Mouse (Mus musculus) neural tube, embryonic 12.5 days (tissue): Measurements from ENCODE around the gene Selenoh. TPM values are rescaled to one million over a fixed set of nuclear protein-coding genes. Genes with fewer than 3 reads are reported as not detected.

Source experiments
- ATAC-seq: fragments of 200-750 bp; cut with Nextera tagmentation; 2 replicates; pipeline ENCODE4 v1.8.0; 2017; ENCODE audit warnings: low read depth, mild to moderate bottlenecking, moderate TSS enrichment, moderate library complexity; ENCODE audit not compliant: low FRiP score
- H3K27ac ChIP-seq: fragments of 300-500 bp; sonication (generic); 2 replicates; pipeline ENCODE4 v1.5.1; 2016
- H3K27me3 ChIP-seq: fragments of 300-500 bp; sonication (generic); replicated peaks from 2 replicates; pipeline ENCODE4 v1.6.1; 2016; ENCODE audit warnings: mild to moderate bottlenecking
- H3K36me3 ChIP-seq: fragments of 300-500 bp; sonication (generic); 2 replicates; pipeline ENCODE4 v1.6.1; 2016; ENCODE audit warnings: mild to moderate bottlenecking
- H3K4me1 ChIP-seq: fragments of 300-500 bp; sonication (generic); 2 replicates; pipeline ENCODE4 v1.6.1; 2016
- H3K4me2 ChIP-seq: fragments of 300-500 bp; sonication (generic); replicated peaks from 2 replicates; pipeline ENCODE4 v1.6.1; 2016; ENCODE audit warnings: mild to moderate bottlenecking
- H3K4me3 ChIP-seq: fragments of 300-500 bp; sonication (generic); 2 replicates; pipeline ENCODE4 v1.5.1; 2016
- H3K9ac ChIP-seq: fragments of 300-500 bp; sonication (generic); 2 replicates; pipeline ENCODE4 v1.6.1; 2016; ENCODE audit warnings: mild to moderate bottlenecking
- H3K9me3 ChIP-seq: fragments of 300-500 bp; sonication (generic); 2 replicates; pipeline ENCODE4 v1.6.1; 2016; ENCODE audit warnings: mild to moderate bottlenecking
- WGBS: fragments of 180-500 bp; shearing (Covaris S2); methylation state at CpG from one replicate; pipeline ENCODE4 v1.1.7; 2016; 5-methylcytosine and 5-hydroxymethylcytosine counted together
- polyA plus RNA-seq: library from polyadenylated mRNA; unstranded; fragments of >200 nt; fragmentation: Nextera tagmentation; extraction: Ambion mirVana; gene quantifications from 2 replicates; pipeline ENCODE4 v1.2.1, GENCODE M21; 2016

Gene Selenoh
- polyA plus RNA-seq, 1 experiment from 2014 or later = 306 TPM

GRCm38 (mm10) chr2:84637452-84638165 is 33.0 kb downstream of the Selenoh start:
- H3K9me3 ChIP-seq = no peaks in the 10 kb centered on the region
- peaks cover 48% of the 10 kb centered on the region for H3K4me1 ChIP-seq
- H3K4me2 ChIP-seq = peak overlapping the region; percentile 18; the same call in 1 of the 2 replicates
- no peaks in the 10 kb centered on the region for H3K36me3 ChIP-seq
- 38% methylated on average over 7 of the region's 7 CpGs for WGBS
- H3K27ac ChIP-seq = no peak overlapping the region
- H3K9ac ChIP-seq = no peak overlapping the region
- H3K27me3 ChIP-seq = no peaks in the 10 kb centered on the region
- ATAC-seq = no peak
- no peak overlapping the region for H3K4me3 ChIP-seq

- Histone ChIP-seq H3K4me2 (peak overlapping the region; percentile 37), H3K4me1 (peaks cover 48% of the 10 kb centered on the region)
These were observed 34.3 kb downstream of the Selenoh start for GRCm38 (mm10) chr2:84636231-84636741.

GRCm38 (mm10) chr2:84635611-84636010 is 35.0 kb downstream of the Selenoh start:
- Histone ChIP-seq H3K27me3 (no peaks in the 10 kb centered on the region), H3K4me2 (peak overlapping the region; percentile 37), H3K4me3 (no peak overlapping the region), H3K9me3 (no peaks in the 10 kb centered on the region), H3K27ac (peak overlapping the region; percentile 61), H3K9ac (peak overlapping the region; percentile 35; the same call in 1 of the 2 replicates), H3K36me3 (no peaks in the 10 kb centered on the region), H3K4me1 (peaks cover 48% of the 10 kb centered on the region)
- ATAC-seq = peak; percentile 88
- 3% methylated on average over 2 of the region's 2 CpGs for WGBS

More at GRCm38 (mm10) chr2:84636231-84636741, 34.3 kb downstream of the Selenoh start:
- Histone ChIP-seq H3K9ac (no peak overlapping the region), H3K27ac (peak overlapping the region; percentile 61), H3K9me3 (no peaks in the 10 kb centered on the region), H3K4me3 (no peak overlapping the region), H3K27me3 (no peaks in the 10 kb centered on the region), H3K36me3 (no peaks in the 10 kb centered on the region)
- peak; percentile 9; the same call in 1 of the 2 replicates for ATAC-seq
- WGBS = 12% methylated on average over 8 of the region's 8 CpGs

DNA sequence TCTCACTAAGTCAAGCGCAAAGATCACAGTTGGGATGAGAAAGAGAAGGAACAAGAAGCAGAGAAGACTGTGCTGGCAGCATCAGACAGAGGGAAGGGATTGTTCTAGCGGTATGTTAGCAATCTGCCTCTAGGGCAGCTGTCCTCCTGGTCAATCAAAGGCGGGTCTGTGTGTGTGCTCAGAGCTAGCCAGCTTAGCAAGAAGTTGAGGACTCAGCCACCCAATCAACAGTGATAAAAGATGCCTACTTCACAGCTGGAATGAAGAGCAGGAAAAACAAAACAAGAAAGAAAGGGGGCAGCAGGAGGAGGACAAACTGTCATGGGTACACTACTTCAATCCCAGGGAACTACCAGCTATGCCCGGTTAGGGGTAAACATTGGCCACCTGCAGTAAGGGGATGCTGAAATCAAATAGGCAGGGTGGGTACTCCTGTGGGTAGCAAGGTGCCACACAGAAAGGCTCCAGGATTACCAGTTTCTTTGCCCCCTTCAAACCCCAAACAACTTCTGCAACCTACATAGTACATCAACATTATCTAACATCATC is 35.6 kb downstream of the Selenoh start:
- Histone ChIP-seq H3K4me3 (no peak overlapping the region), H3K27me3 (no peaks in the 10 kb centered on the region), H3K27ac (peak overlapping the region; percentile 61), H3K4me1 (peaks cover 48% of the 10 kb centered on the region), H3K36me3 (no peaks in the 10 kb centered on the region), H3K4me2 (peak overlapping the region; percentile 37), H3K9me3 (no peaks in the 10 kb centered on the region), H3K9ac (no peak overlapping the region; the same call in 1 of the 2 replicates)
- peak; percentile 42; the same call in 1 of the 2 replicates for ATAC-seq
- 35% methylated on average over 4 of the region's 4 CpGs for WGBS

DNA sequence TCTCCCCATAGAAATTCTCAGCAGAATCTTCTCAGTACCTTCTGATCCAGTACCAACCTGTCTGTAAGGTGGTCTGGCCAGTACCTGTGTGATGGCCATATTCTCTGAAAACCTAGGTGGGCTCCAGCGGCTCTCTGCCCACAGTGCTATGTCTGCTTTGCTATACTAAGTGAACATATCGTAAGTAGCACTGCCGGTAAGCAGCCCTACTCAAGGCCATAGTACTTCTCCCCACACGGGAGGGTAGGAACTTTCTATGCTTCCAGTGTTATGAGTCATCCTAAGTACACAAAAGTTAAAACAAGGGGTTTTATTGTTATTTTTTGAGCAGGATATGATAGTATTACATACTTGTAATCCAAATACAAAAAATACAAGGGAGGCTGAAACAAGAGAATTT is 36.6 kb downstream of the Selenoh start:
- ATAC-seq = no peak
- Histone ChIP-seq H3K4me3 (no peak overlapping the region), H3K9ac (no peak overlapping the region), H3K4me1 (peaks cover 45% of the 10 kb centered on the region), H3K36me3 (no peaks in the 10 kb centered on the region), H3K4me2 (0 out of 2 replicates have a peak overlapping the region, but pooled peaks have one; percentile 7), H3K27ac (no peak overlapping the region), H3K27me3 (no peaks in the 10 kb centered on the region), H3K9me3 (no peaks in the 10 kb centered on the region)
- WGBS = 84% methylated on average over 4 of the region's 4 CpGs

GRCm38 (mm10) chr2:84632999-84633398 is 37.6 kb downstream of the Selenoh start:
- ATAC-seq = no peak
- H3K4me1 ChIP-seq = peaks cover 35% of the 10 kb centered on the region

DNA sequence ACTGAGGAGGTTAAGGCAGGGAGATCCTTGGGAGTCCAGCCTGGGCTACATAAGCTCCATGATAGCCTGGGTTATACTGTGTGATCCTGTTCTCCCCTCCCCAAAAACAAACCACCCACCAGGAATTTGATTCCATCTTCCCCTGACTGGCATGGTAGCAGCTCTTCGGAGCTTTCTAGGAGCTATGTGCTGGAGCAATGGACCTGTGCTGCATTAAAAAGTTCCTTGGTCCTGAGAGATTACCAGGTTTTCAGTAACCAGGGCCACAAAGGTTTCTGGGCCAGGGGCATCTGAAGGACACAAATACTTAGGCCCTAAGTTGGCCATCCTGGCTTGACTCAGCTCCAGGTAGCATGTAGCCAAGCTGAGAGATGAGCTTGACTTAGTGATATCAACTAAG is 38.6 kb downstream of the Selenoh start:
- 93% methylated on average over 1 of the region's 1 CpGs for WGBS
- no peak for ATAC-seq
- no peaks in the 10 kb centered on the region for H3K27me3 ChIP-seq

More at GRCm38 (mm10) chr2:84632999-84633398, 37.6 kb downstream of the Selenoh start:
- no peaks in the 10 kb centered on the region for H3K27me3 ChIP-seq
- 12% methylated on average over 3 of the region's 3 CpGs for WGBS
- no peaks in the 10 kb centered on the region for H3K9me3 ChIP-seq
- no peak overlapping the region for H3K4me3 ChIP-seq
- H3K36me3 ChIP-seq = no peaks in the 10 kb centered on the region
- H3K27ac ChIP-seq = no peak overlapping the region
- H3K9ac ChIP-seq = no peak overlapping the region
- H3K4me2 ChIP-seq = no peak overlapping the region

GRCm38 (mm10) chr2:84627036-84627435 is 43.5 kb downstream of the Selenoh start:
- ATAC-seq = no peak
- H3K9me3 ChIP-seq = no peaks in the 10 kb centered on the region
- no peaks in the 10 kb centered on the region for H3K27me3 ChIP-seq
- no peaks in the 10 kb centered on the region for H3K4me1 ChIP-seq
- WGBS = 32% methylated on average over 3 of the region's 3 CpGs
- no peak overlapping the region for H3K27ac ChIP-seq
- H3K4me3 ChIP-seq = no peak overlapping the region
- H3K36me3 ChIP-seq = peaks cover 4% of the 10 kb centered on the region; the same call in 1 of the 2 replicates
- no peak overlapping the region for H3K4me2 ChIP-seq
- H3K9ac ChIP-seq = no peak overlapping the region

More for the DNA sequence above, 38.6 kb downstream of the Selenoh start:
- Histone ChIP-seq H3K4me1 (peaks cover 31% of the 10 kb centered on the region), H3K4me2 (no peak overlapping the region), H3K36me3 (no peaks in the 10 kb centered on the region), H3K9me3 (no peaks in the 10 kb centered on the region), H3K4me3 (no peak overlapping the region), H3K27ac (no peak overlapping the region), H3K9ac (no peak overlapping the region)

DNA sequence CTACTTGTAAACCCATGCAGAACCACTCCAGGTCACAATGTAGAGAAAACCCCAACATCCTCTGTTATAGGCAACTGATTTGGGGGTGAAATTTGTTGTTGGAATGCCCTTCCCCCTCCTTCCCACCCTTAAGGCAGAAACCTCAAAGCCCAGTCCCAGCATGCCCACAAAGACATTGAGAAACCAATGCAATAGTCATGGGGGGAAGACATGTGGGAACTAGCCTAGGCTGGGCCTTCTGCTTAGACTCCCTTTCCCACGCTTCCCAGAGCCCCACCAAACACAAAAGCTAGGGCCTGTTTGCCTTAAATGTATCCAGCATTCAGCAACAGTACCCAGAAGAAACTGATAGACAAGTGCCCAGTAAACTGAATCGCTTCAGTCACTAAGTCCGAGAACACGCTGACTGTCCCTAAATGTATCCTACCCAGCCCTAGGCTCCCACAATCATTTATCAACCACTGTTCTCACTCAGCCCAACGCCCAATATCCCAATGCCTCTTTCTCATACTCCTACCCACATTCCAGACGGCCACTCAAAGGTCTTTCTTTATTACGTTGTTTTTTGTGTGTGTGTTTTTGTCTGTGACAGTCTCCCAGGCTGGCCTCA is 44.1 kb downstream of the Selenoh start:
- H3K4me3 ChIP-seq = no peak overlapping the region
- WGBS = 67% methylated on average over 7 of the region's 7 CpGs
- no peaks in the 10 kb centered on the region for H3K9me3 ChIP-seq
- no peaks in the 10 kb centered on the region for H3K27me3 ChIP-seq
- no peak overlapping the region for H3K27ac ChIP-seq
- peaks cover 4% of the 10 kb centered on the region; the same call in 1 of the 2 replicates for H3K36me3 ChIP-seq
- H3K4me1 ChIP-seq = no peaks in the 10 kb centered on the region
- ATAC-seq = no peak
- no peak overlapping the region for H3K9ac ChIP-seq
- H3K4me2 ChIP-seq = no peak overlapping the region

GRCm38 (mm10) chr2:84624201-84624600 is 46.4 kb downstream of the Selenoh start:
- Histone ChIP-seq H3K4me3 (no peak overlapping the region), H3K4me2 (no peak overlapping the region), H3K36me3 (peaks cover 21% of the 10 kb centered on the region), H3K4me1 (no peaks in the 10 kb centered on the region), H3K9ac (no peak overlapping the region), H3K9me3 (no peaks in the 10 kb centered on the region), H3K27ac (no peak overlapping the region), H3K27me3 (no peaks in the 10 kb centered on the region)
- WGBS = 95% methylated on average over 17 of the region's 17 CpGs
- ATAC-seq = no peak

- peaks cover 24% of the 10 kb centered on the region for H3K36me3 ChIP-seq
- no peaks in the 10 kb centered on the region for H3K27me3 ChIP-seq
- ATAC-seq = no peak
- no peak overlapping the region for H3K4me2 ChIP-seq
- no peak overlapping the region for H3K27ac ChIP-seq
- no peak overlapping the region for H3K4me3 ChIP-seq
- H3K4me1 ChIP-seq = no peaks in the 10 kb centered on the region
- no peaks in the 10 kb centered on the region for H3K9me3 ChIP-seq
- no peak overlapping the region for H3K9ac ChIP-seq
- WGBS = 94% methylated on average over 3 of the region's 3 CpGs
These were observed 47.0 kb downstream of the Selenoh start for GRCm38 (mm10) chr2:84623428-84624119.

- no peak overlapping the region for H3K27ac ChIP-seq
- no peak overlapping the region for H3K9ac ChIP-seq
- no peak for ATAC-seq
- WGBS = 85% methylated on average over 2 of the region's 2 CpGs
- peaks cover 24% of the 10 kb centered on the region for H3K36me3 ChIP-seq
- no peak overlapping the region for H3K4me3 ChIP-seq
- no peaks in the 10 kb centered on the region for H3K4me1 ChIP-seq
- no peak overlapping the region for H3K4me2 ChIP-seq
- H3K9me3 ChIP-seq = no peaks in the 10 kb centered on the region
- H3K27me3 ChIP-seq = no peaks in the 10 kb centered on the region
These were observed 47.9 kb downstream of the Selenoh start for GRCm38 (mm10) chr2:84622668-84623067.
